Mouse (Mus musculus): ENCODE data around the gene Troap. TPM values are rescaled to one million over a fixed set of nuclear protein-coding genes. Genes with fewer than 3 reads are reported as not detected.
A peak's percentile ranks its signal among the peaks of the same experiment; 100 is the strongest.

Troap gene
- total and polyA plus RNA-seq, 3 experiments = 25.8 to 70.2 TPM; not detected in 1

DNA sequence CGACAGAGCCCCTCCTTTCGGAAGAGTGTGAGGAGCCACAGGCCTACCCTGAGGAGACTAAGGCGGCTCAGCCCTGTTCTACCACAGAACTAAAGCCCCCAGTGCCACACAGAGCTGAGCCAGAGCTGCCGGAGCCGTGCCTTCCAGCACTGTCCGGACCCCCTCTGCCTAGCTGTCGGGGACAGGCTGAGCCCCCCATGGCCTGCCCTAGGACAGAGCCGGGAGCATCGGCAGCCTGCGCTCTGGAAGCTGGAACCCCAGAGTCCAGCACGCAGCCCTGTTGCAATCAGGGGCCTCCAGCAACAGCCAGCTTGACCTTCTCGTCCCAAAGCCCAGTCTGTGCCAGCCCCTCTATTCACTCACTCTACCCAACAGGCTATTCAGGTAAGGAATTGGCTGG, 7.9 kb downstream of the Troap start:
- TF ChIP-seq USF1 (IDR thresholded peaks at IDR 0.05; ENCODE audit: low read depth, low read length) = no peak
- peaks cover 0 to 9% of the 10 kb centered on the region in 2 experiments; a peak in 2 of 4 replicates for H3K36me3 ChIP-seq (ENCODE audit: control insufficient read depth in 1 of 2, insufficient read depth in 2 of 2, low read length in 2 of 2)
- DNase-seq (ENCODE audit: low read depth, low spot score) = no peak
- H3K4me1 ChIP-seq (ENCODE audit: control insufficient read depth in 1 of 2, insufficient read depth in 2 of 2, low read length in 2 of 2) = no peaks in the 10 kb centered on the region
- no peaks in the 10 kb centered on the region for H3K27me3 ChIP-seq (ENCODE audit: control insufficient read depth in 1 of 2, insufficient read depth in 2 of 2, low read length in 2 of 2)
- H3K27ac ChIP-seq (ENCODE audit: control insufficient read depth, low read depth, low read length) = no peak overlapping the region
- H3K9ac ChIP-seq (ENCODE audit: control insufficient read depth, low read depth, low read length, poor library complexity, severe bottlenecking) = no peak overlapping the region
- no peaks in the 10 kb centered on the region; the same call in 1 of the 2 replicates for H3K79me2 ChIP-seq (ENCODE audit: control insufficient read depth, insufficient read depth, low read length, poor library complexity)
- H3K9me3 ChIP-seq (replicated peaks; ENCODE audit: insufficient read depth, low read length) = no peaks in the 10 kb centered on the region
- no peak overlapping the region for H3K4me3 ChIP-seq (ENCODE audit: control insufficient read depth in 1 of 2, insufficient read depth in 1 of 2, low read depth in 2 of 2, low read length in 2 of 2)

DNA sequence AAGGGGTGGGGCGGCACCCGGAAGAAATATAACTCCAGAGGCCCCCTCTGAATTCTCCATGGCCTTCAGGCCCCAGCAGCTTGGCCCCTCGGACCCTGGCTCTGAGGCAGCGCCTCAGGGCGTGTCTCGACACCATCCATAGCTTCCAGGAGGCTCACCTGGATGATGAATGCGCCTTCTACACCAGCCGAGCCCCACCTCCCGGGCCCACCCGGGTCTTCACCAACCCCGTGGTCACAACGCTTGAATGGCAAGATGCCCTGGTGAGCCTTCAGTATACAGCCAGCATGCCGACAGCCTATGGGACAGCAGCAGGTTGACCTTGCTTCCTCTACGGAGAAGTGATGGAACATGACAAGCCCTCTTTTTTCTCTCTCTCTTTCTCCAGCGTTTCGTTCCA, 8.5 kb downstream of the Troap start:
- Histone ChIP-seq H3K79me2 (ENCODE audit: control insufficient read depth, insufficient read depth, low read length, poor library complexity) (no peaks in the 10 kb centered on the region; the same call in 1 of the 2 replicates), H3K4me1 (ENCODE audit: control insufficient read depth in 1 of 2, insufficient read depth in 2 of 2, low read length in 2 of 2) (no peaks in the 10 kb centered on the region), H3K36me3 (ENCODE audit: control insufficient read depth in 1 of 2, insufficient read depth in 2 of 2, low read length in 2 of 2) (peaks cover 0 to 9% of the 10 kb centered on the region in 2 experiments; a peak in 2 of 4 replicates), H3K9ac (ENCODE audit: control insufficient read depth, low read depth, low read length, poor library complexity, severe bottlenecking) (no peak overlapping the region), H3K9me3 (replicated peaks; ENCODE audit: insufficient read depth, low read length) (no peaks in the 10 kb centered on the region), H3K4me3 (ENCODE audit: control insufficient read depth in 1 of 2, insufficient read depth in 1 of 2, low read depth in 2 of 2, low read length in 2 of 2) (no peak overlapping the region), H3K27me3 (ENCODE audit: control insufficient read depth in 1 of 2, insufficient read depth in 2 of 2, low read length in 2 of 2) (no peaks in the 10 kb centered on the region), H3K27ac (ENCODE audit: control insufficient read depth, low read depth, low read length) (no peak overlapping the region)
- no peak for DNase-seq (ENCODE audit: low read depth, low spot score)
- no peak for TF ChIP-seq POLR2AphosphoS5 (IDR thresholded peaks at IDR 0.05; ENCODE audit: borderline replicate concordance, low read depth, low read length)
- 0 out of 2 replicates have a peak, but pooled peaks have one; percentile 1 for TF ChIP-seq SIN3A (IDR thresholded peaks at IDR 0.05; ENCODE audit: low read length)

DNA sequence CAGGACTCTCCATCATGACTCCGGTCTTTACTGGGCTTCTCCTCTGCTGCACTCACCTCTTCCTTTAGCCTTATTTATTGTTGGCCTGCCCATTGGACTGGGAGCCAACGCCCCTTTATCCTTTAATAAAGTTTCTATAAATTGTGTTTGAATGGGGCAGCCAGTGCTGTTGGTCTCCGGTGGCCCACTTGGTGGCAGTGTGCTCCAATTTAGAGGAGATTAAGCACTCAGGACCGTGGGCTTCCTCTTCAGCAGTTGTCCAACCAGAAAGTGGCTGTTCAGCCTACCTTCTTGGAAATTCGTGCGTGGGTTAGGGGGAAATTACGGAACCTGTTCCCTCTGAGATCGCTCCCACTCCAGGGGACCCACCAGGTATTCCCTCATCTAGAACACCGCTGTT, 8.9 kb downstream of the Troap start:
- Histone ChIP-seq H3K27me3 (ENCODE audit: control insufficient read depth in 1 of 2, insufficient read depth in 2 of 2, low read length in 2 of 2) (no peaks in the 10 kb centered on the region), H3K9me3 (replicated peaks; ENCODE audit: insufficient read depth, low read length) (no peaks in the 10 kb centered on the region)
- peak; percentile 78 for DNase-seq (ENCODE audit: low read depth, low spot score)
- TF ChIP-seq RAD21 (IDR thresholded peaks at IDR 0.05; ENCODE audit: low read depth, low read length) = peak; percentile 72
- no peak for TF ChIP-seq NRF1 (IDR thresholded peaks at IDR 0.05; ENCODE audit: insufficient read depth, low read depth, low read length, poor library complexity, severe bottlenecking)
- no peak for TF ChIP-seq ZNF384 (IDR thresholded peaks at IDR 0.05; ENCODE audit: low read depth, low read length)
- TF ChIP-seq TBP (IDR thresholded peaks at IDR 0.05; ENCODE audit: low read depth, low read length) = no peak
- TF ChIP-seq HCFC1 (IDR thresholded peaks at IDR 0.05; ENCODE audit: low read depth, low read length) = 0 out of 2 replicates have a peak, but pooled peaks have one; percentile 34
- TF ChIP-seq GABPA (IDR thresholded peaks at IDR 0.05; ENCODE audit: low read depth, low read length) = no peak
- TF ChIP-seq MAFK (IDR thresholded peaks at IDR 0.05; ENCODE audit: borderline replicate concordance, low read depth, low read length) = no peak
- peak; percentile 72 to 88 (median 72) for TF ChIP-seq CTCF (IDR thresholded peaks at IDR 0.05 in 2 of 3, conservative IDR thresholded peaks at IDR 0.05 in 1 of 3; ENCODE audit: control insufficient read depth in 1 of 3, insufficient read depth in 1 of 3, low read depth in 2 of 3, low read length in 3 of 3, poor library complexity in 1 of 3, severe bottlenecking in 1 of 3)
- TF ChIP-seq ZMIZ1 (IDR thresholded peaks at IDR 0.05; ENCODE audit: low read depth, low read length) = no peak
- TF ChIP-seq USF1 (IDR thresholded peaks at IDR 0.05; ENCODE audit: low read depth, low read length) = no peak
- TF ChIP-seq ETS1 (IDR thresholded peaks at IDR 0.05; ENCODE audit: low read depth, low read length) = no peak
- no peak for TF ChIP-seq MEF2A (IDR thresholded peaks at IDR 0.05; ENCODE audit: extremely low read depth, insufficient replicate concordance, low read depth, low read length, poor library complexity, severe bottlenecking)
- TF ChIP-seq JUND (IDR thresholded peaks at IDR 0.05; ENCODE audit: low read depth, low read length) = no peak
- no peak for TF ChIP-seq POLR2AphosphoS2 (IDR thresholded peaks at IDR 0.05; ENCODE audit: low read length)
- peak; percentile 57 for TF ChIP-seq ZC3H11A (IDR thresholded peaks at IDR 0.05; ENCODE audit: low read depth, low read length)
- TF ChIP-seq MAX (IDR thresholded peaks at IDR 0.05; ENCODE audit: low read length) = no peak
- no peak for TF ChIP-seq E2F4 (IDR thresholded peaks at IDR 0.05; ENCODE audit: borderline replicate concordance, low read depth, low read length)
- peak; percentile 62 for TF ChIP-seq SMC3 (IDR thresholded peaks at IDR 0.05; ENCODE audit: low read depth, low read length)
- no peak for TF ChIP-seq ZKSCAN1 (IDR thresholded peaks at IDR 0.05; ENCODE audit: low read depth, low read length)
- TF ChIP-seq CHD1 (IDR thresholded peaks at IDR 0.05; ENCODE audit: low read depth, low read length) = no peak
- no peak for TF ChIP-seq BHLHE40 (IDR thresholded peaks at IDR 0.05; ENCODE audit: borderline replicate concordance, low read depth, low read length)
- TF ChIP-seq MYC (IDR thresholded peaks at IDR 0.05; ENCODE audit: low read depth, low read length) = no peak
- TF ChIP-seq USF2 (IDR thresholded peaks at IDR 0.05; ENCODE audit: borderline replicate concordance in 1 of 2, insufficient read depth in 1 of 2, low read depth in 1 of 2, low read length in 2 of 2) = no peak

More for the DNA sequence above, 8.9 kb downstream of the Troap start:
- H3K36me3 ChIP-seq (ENCODE audit: control insufficient read depth in 1 of 2, insufficient read depth in 2 of 2, low read length in 2 of 2) = peaks cover 0 to 9% of the 10 kb centered on the region in 2 experiments; a peak in 2 of 4 replicates
- H3K27ac ChIP-seq (ENCODE audit: control insufficient read depth, low read depth, low read length) = no peak overlapping the region
- H3K79me2 ChIP-seq (ENCODE audit: control insufficient read depth, insufficient read depth, low read length, poor library complexity) = no peaks in the 10 kb centered on the region
- H3K9ac ChIP-seq (ENCODE audit: control insufficient read depth, low read depth, low read length, poor library complexity, severe bottlenecking) = no peak overlapping the region
- no peak overlapping the region for H3K4me3 ChIP-seq (ENCODE audit: control insufficient read depth in 1 of 2, insufficient read depth in 1 of 2, low read depth in 2 of 2, low read length in 2 of 2)
- H3K4me1 ChIP-seq (ENCODE audit: control insufficient read depth in 1 of 2, insufficient read depth in 2 of 2, low read length in 2 of 2) = no peaks in the 10 kb centered on the region

Measured in MEL (cell line).